Mouse (Mus musculus): ENCODE measurements around the gene Mier2. TPM values are rescaled to one million over a fixed set of nuclear protein-coding genes. Genes with fewer than 3 reads are reported as not detected.

Gene Mier2
- polyA plus RNA-seq, 1 experiment from 2014 or later: 66.1 TPM

GRCm38 (mm10) chr10:79573611-79574010 lies 18.6 kb upstream of the Mier2 start:
- Histone ChIP-seq H3K4me1 (no peaks in the 10 kb centered on the region), H3K9ac (no peak overlapping the region), H3K36me3 (no peaks in the 10 kb centered on the region), H3K27ac (no peak overlapping the region), H3K4me2 (replicated peaks) (no peak overlapping the region), H3K4me3 (no peak overlapping the region), H3K27me3 (no peaks in the 10 kb centered on the region), H3K9me3 (replicated peaks) (peaks cover 3% of the 10 kb centered on the region; the same call in 1 of the 2 replicates)
- WGBS: 88% methylated on average over 6 of the region's 6 CpGs
- no peak for ATAC-seq (ENCODE audit: low FRiP score)

GRCm38 (mm10) chr10:79571314-79571713 lies 16.3 kb upstream of the Mier2 start:
- no peaks in the 10 kb centered on the region for H3K9me3 ChIP-seq (replicated peaks)
- ATAC-seq (ENCODE audit: low FRiP score): no peak
- no peaks in the 10 kb centered on the region for H3K4me1 ChIP-seq
- no peaks in the 10 kb centered on the region for H3K27me3 ChIP-seq
- no peak overlapping the region for H3K9ac ChIP-seq
- no peaks in the 10 kb centered on the region for H3K36me3 ChIP-seq
- no peak overlapping the region for H3K27ac ChIP-seq
- 93% methylated on average over 2 of the region's 2 CpGs for WGBS
- H3K4me2 ChIP-seq (replicated peaks): no peak overlapping the region
- H3K4me3 ChIP-seq: no peak overlapping the region

- Histone ChIP-seq H3K9ac (no peak overlapping the region), H3K27ac (no peak overlapping the region), H3K27me3 (no peaks in the 10 kb centered on the region), H3K4me2 (replicated peaks) (no peak overlapping the region), H3K4me1 (no peaks in the 10 kb centered on the region), H3K36me3 (no peaks in the 10 kb centered on the region), H3K4me3 (no peak overlapping the region), H3K9me3 (replicated peaks) (no peaks in the 10 kb centered on the region)
- ATAC-seq (ENCODE audit: low FRiP score): no peak
- WGBS: 89% methylated on average over 5 of the region's 5 CpGs
These were observed 14.9 kb upstream of the Mier2 start for GRCm38 (mm10) chr10:79569921-79570320.

- Histone ChIP-seq H3K9ac (no peak overlapping the region), H3K27me3 (no peaks in the 10 kb centered on the region; the same call in 1 of the 2 replicates), H3K27ac (no peak overlapping the region), H3K36me3 (no peaks in the 10 kb centered on the region), H3K4me2 (replicated peaks) (no peak overlapping the region), H3K4me1 (peaks cover 6% of the 10 kb centered on the region), H3K9me3 (replicated peaks) (no peaks in the 10 kb centered on the region), H3K4me3 (no peak overlapping the region)
- 85% methylated on average over 2 of the region's 2 CpGs for WGBS
- no peak for ATAC-seq (ENCODE audit: low FRiP score)
These were observed 4.7 kb upstream of the Mier2 start for GRCm38 (mm10) chr10:79559716-79560115.

GRCm38 (mm10) chr10:79557496-79557895 lies 2.5 kb upstream of the Mier2 start:
- 96% methylated on average over 5 of the region's 5 CpGs for WGBS
- no peaks in the 10 kb centered on the region; the same call in 1 of the 2 replicates for H3K27me3 ChIP-seq
- no peaks in the 10 kb centered on the region for H3K36me3 ChIP-seq
- no peaks in the 10 kb centered on the region for H3K9me3 ChIP-seq (replicated peaks)
- no peak overlapping the region for H3K27ac ChIP-seq
- H3K4me1 ChIP-seq: peaks cover 23% of the 10 kb centered on the region
- no peak for ATAC-seq (ENCODE audit: low FRiP score)
- H3K9ac ChIP-seq: no peak overlapping the region
- no peak overlapping the region for H3K4me3 ChIP-seq
- no peak overlapping the region for H3K4me2 ChIP-seq (replicated peaks)

- no peak overlapping the region for H3K4me2 ChIP-seq (replicated peaks)
- H3K36me3 ChIP-seq: no peaks in the 10 kb centered on the region
- no peaks in the 10 kb centered on the region; the same call in 1 of the 2 replicates for H3K27me3 ChIP-seq
- WGBS: 91% methylated on average over 5 of the region's 5 CpGs
- H3K27ac ChIP-seq: no peak overlapping the region
- H3K9me3 ChIP-seq (replicated peaks): no peaks in the 10 kb centered on the region
- H3K4me3 ChIP-seq: no peak overlapping the region
- no peak overlapping the region for H3K9ac ChIP-seq
- ATAC-seq (ENCODE audit: low FRiP score): no peak
- H3K4me1 ChIP-seq: peaks cover 25% of the 10 kb centered on the region
These were observed 2.0 kb upstream of the Mier2 start for GRCm38 (mm10) chr10:79556951-79557350.

- peak; percentile 59 for ATAC-seq (ENCODE audit: low FRiP score)
- H3K9ac ChIP-seq: peak overlapping the region; percentile 96
- H3K4me3 ChIP-seq: peak overlapping the region; percentile 93
- H3K4me1 ChIP-seq: peaks cover 25% of the 10 kb centered on the region
- H3K4me2 ChIP-seq (replicated peaks): peak overlapping the region; percentile 72
- H3K27ac ChIP-seq: no peak overlapping the region
- no peaks in the 10 kb centered on the region for H3K9me3 ChIP-seq (replicated peaks)
- no peaks in the 10 kb centered on the region; the same call in 1 of the 2 replicates for H3K27me3 ChIP-seq
- WGBS: 25% methylated on average over 7 of the region's 7 CpGs
- H3K36me3 ChIP-seq: 0 out of 2 replicates have a peak, but pooled peaks cover under 1% of the 10 kb centered on the region
These were observed 282 bp upstream of the Mier2 start for GRCm38 (mm10) chr10:79555238-79555724.

- no peak for ATAC-seq (ENCODE audit: low FRiP score)
These were observed 1.3 kb downstream of the Mier2 start for GRCm38 (mm10) chr10:79553691-79554090.

GRCm38 (mm10) chr10:79553176-79553575 lies 1.8 kb downstream of the Mier2 start:
- Histone ChIP-seq H3K9me3 (replicated peaks) (no peaks in the 10 kb centered on the region), H3K36me3 (peaks cover 22% of the 10 kb centered on the region), H3K4me3 (no peak overlapping the region; the same call in 1 of the 2 replicates), H3K27ac (no peak overlapping the region), H3K4me2 (replicated peaks) (peak overlapping the region; percentile 72), H3K9ac (peak overlapping the region; percentile 96; the same call in 1 of the 2 replicates), H3K27me3 (no peaks in the 10 kb centered on the region; the same call in 1 of the 2 replicates), H3K4me1 (peaks cover 25% of the 10 kb centered on the region)
- no peak for ATAC-seq (ENCODE audit: low FRiP score)
- 91% methylated on average over 6 of the region's 6 CpGs for WGBS

More at GRCm38 (mm10) chr10:79553691-79554090, 1.3 kb downstream of the Mier2 start:
- WGBS: 27% methylated on average over 10 of the region's 10 CpGs
- peaks cover 25% of the 10 kb centered on the region for H3K4me1 ChIP-seq
- H3K9me3 ChIP-seq (replicated peaks): no peaks in the 10 kb centered on the region
- H3K36me3 ChIP-seq: peaks cover 16% of the 10 kb centered on the region
- H3K4me3 ChIP-seq: peak overlapping the region; percentile 93
- no peaks in the 10 kb centered on the region; the same call in 1 of the 2 replicates for H3K27me3 ChIP-seq
- peak overlapping the region; percentile 96 for H3K9ac ChIP-seq
- peak overlapping the region; percentile 72 for H3K4me2 ChIP-seq (replicated peaks)
- no peak overlapping the region for H3K27ac ChIP-seq

GRCm38 (mm10) chr10:79552531-79552930 lies 2.5 kb downstream of the Mier2 start:
- Histone ChIP-seq H3K9me3 (replicated peaks) (no peaks in the 10 kb centered on the region), H3K27ac (no peak overlapping the region), H3K4me2 (replicated peaks) (no peak overlapping the region), H3K9ac (no peak overlapping the region), H3K4me3 (no peak overlapping the region), H3K36me3 (peaks cover 28% of the 10 kb centered on the region), H3K4me1 (peaks cover 25% of the 10 kb centered on the region), H3K27me3 (no peaks in the 10 kb centered on the region; the same call in 1 of the 2 replicates)
- ATAC-seq (ENCODE audit: low FRiP score): no peak
- 92% methylated on average over 8 of the region's 8 CpGs for WGBS

GRCm38 (mm10) chr10:79550366-79550765 lies 4.6 kb downstream of the Mier2 start:
- no peak overlapping the region for H3K9ac ChIP-seq

GRCm38 (mm10) chr10:79548971-79549723 lies 5.9 kb downstream of the Mier2 start:
- no peak overlapping the region for H3K4me2 ChIP-seq (replicated peaks)
- H3K27ac ChIP-seq: no peak overlapping the region
- no peaks in the 10 kb centered on the region for H3K9me3 ChIP-seq (replicated peaks)
- ATAC-seq (ENCODE audit: low FRiP score): no peak
- no peak overlapping the region for H3K9ac ChIP-seq
- peaks cover 62% of the 10 kb centered on the region for H3K36me3 ChIP-seq
- peaks cover 18% of the 10 kb centered on the region for H3K4me1 ChIP-seq
- no peak overlapping the region for H3K4me3 ChIP-seq
- no peaks in the 10 kb centered on the region for H3K27me3 ChIP-seq
- 95% methylated on average over 18 of the region's 18 CpGs for WGBS

More at GRCm38 (mm10) chr10:79550366-79550765, 4.6 kb downstream of the Mier2 start:
- peaks cover 50% of the 10 kb centered on the region for H3K36me3 ChIP-seq
- no peak for ATAC-seq (ENCODE audit: low FRiP score)
- H3K4me1 ChIP-seq: peaks cover 22% of the 10 kb centered on the region
- no peak overlapping the region for H3K27ac ChIP-seq
- no peak overlapping the region for H3K4me2 ChIP-seq (replicated peaks)
- H3K4me3 ChIP-seq: no peak overlapping the region
- no peaks in the 10 kb centered on the region; the same call in 1 of the 2 replicates for H3K27me3 ChIP-seq
- no peaks in the 10 kb centered on the region for H3K9me3 ChIP-seq (replicated peaks)
- 87% methylated on average over 9 of the region's 9 CpGs for WGBS

Measured in hindbrain, embryonic 12.5 days (tissue).